Mouse (Mus musculus) MEL (cell line): ENCODE results near the gene Hdgf. TPM values are rescaled to one million over a fixed set of nuclear protein-coding genes. Genes with fewer than 3 reads are reported as not detected.

ENCODE experiments used
- DNase-seq: peaks from one replicate; pipeline ENCODE4 v3.0.0; 2011; ENCODE audit warnings: low read depth, low spot score
- H3K27ac ChIP-seq: 2 replicates; pipeline ENCODE4 v1.5.1; 2012; ENCODE audit warnings: low read depth, mild to moderate bottlenecking, control low read depth, low read length, moderate library complexity; ENCODE audit not compliant: control insufficient read depth
- H3K27me3 ChIP-seq, 2 experiments: fragments of 150-350 bp in 1 of 2; sonication (generic) in 1 of 2; 2 replicates each; pipeline ENCODE4 v1.6.1; 2012; ENCODE audit warnings: low read length in 2 of 2, mild to moderate bottlenecking in 2 of 2, improper control_type of control experiment in 1 of 2, moderate library complexity in 1 of 2; ENCODE audit not compliant: insufficient read depth in 2 of 2, control insufficient read depth in 1 of 2
- H3K36me3 ChIP-seq, 2 experiments: 2 replicates each; pipeline ENCODE4 v1.6.1; 2012 to 2014; ENCODE audit warnings: low read length in 2 of 2, improper control_type of control experiment in 1 of 2, inconsistent platforms in 1 of 2, mild to moderate bottlenecking in 1 of 2; ENCODE audit not compliant: insufficient read depth in 2 of 2, control insufficient read depth in 1 of 2
- H3K4me1 ChIP-seq, 2 experiments: fragments of 150-350 bp in 1 of 2; sonication (generic) in 1 of 2; 2 replicates each; pipeline ENCODE4 v1.6.1; 2012; ENCODE audit warnings: low read length in 2 of 2, improper control_type of control experiment in 1 of 2, mild to moderate bottlenecking in 1 of 2; ENCODE audit not compliant: insufficient read depth in 2 of 2, control insufficient read depth in 1 of 2
- H3K4me3 ChIP-seq, 2 experiments: fragments of 150-350 bp in 1 of 2; sonication (generic) in 1 of 2; 2 replicates each; pipeline ENCODE4 v1.5.1; 2012; ENCODE audit warnings: low read depth in 2 of 2, low read length in 2 of 2, mild to moderate bottlenecking in 2 of 2, moderate library complexity in 2 of 2, control low read depth in 1 of 2, improper control_type of control experiment in 1 of 2; ENCODE audit not compliant: control insufficient read depth in 1 of 2, insufficient read depth in 1 of 2
- H3K79me2 ChIP-seq: 2 replicates; pipeline ENCODE4 v1.6.1; 2012; ENCODE audit warnings: mild to moderate bottlenecking, low read length, moderate library complexity; ENCODE audit not compliant: control insufficient read depth, poor library complexity, insufficient read depth
- H3K9ac ChIP-seq: 2 replicates; pipeline ENCODE4 v1.6.1; 2012; ENCODE audit warnings: low read depth, mild to moderate bottlenecking, control low read depth, low read length, moderate library complexity; ENCODE audit not compliant: control insufficient read depth, poor library complexity, severe bottlenecking
- H3K9me3 ChIP-seq: fragments of 150-350 bp; sonication (generic); replicated peaks from 2 replicates; pipeline ENCODE4 v1.6.1; 2012; ENCODE audit warnings: mild to moderate bottlenecking, low read length, improper control_type of control experiment, moderate library complexity; ENCODE audit not compliant: insufficient read depth
- BHLHE40 ChIP-seq: IDR thresholded peaks from 2 replicates; pipeline ENCODE4 v1.6.1; 2012; ENCODE audit warnings: low read depth, mild to moderate bottlenecking, inconsistent platforms, low read length, improper control_type of control experiment, borderline replicate concordance
- CHD1 ChIP-seq: IDR thresholded peaks from 2 replicates; pipeline ENCODE4 v1.6.1; 2012; ENCODE audit warnings: low read depth, mild to moderate bottlenecking, inconsistent platforms, low read length, improper control_type of control experiment
- ELF1 ChIP-seq: IDR thresholded peaks from 2 replicates; pipeline ENCODE4 v1.6.1; 2014; ENCODE audit warnings: low read depth, mild to moderate bottlenecking, inconsistent platforms, low read length, improper control_type of control experiment, moderate library complexity
- ETS1 ChIP-seq: IDR thresholded peaks from 2 replicates; pipeline ENCODE4 v1.6.1; 2012; ENCODE audit warnings: low read depth, mild to moderate bottlenecking, inconsistent platforms, low read length, improper control_type of control experiment, moderate library complexity
- GABPA ChIP-seq: IDR thresholded peaks from 2 replicates; pipeline ENCODE4 v1.6.1; 2012; ENCODE audit warnings: low read depth, mild to moderate bottlenecking, inconsistent platforms, low read length, improper control_type of control experiment, moderate library complexity
- GATA1 ChIP-seq: IDR thresholded peaks from 2 replicates; pipeline ENCODE4 v1.6.1; 2011; ENCODE audit warnings: low read depth, low read length, improper control_type of control experiment
- HCFC1 ChIP-seq: IDR thresholded peaks from 2 replicates; pipeline ENCODE4 v1.6.1; 2012; ENCODE audit warnings: low read depth, mild to moderate bottlenecking, inconsistent platforms, low read length, improper control_type of control experiment, moderate library complexity
- MAFK ChIP-seq: IDR thresholded peaks from 2 replicates; pipeline ENCODE4 v1.6.1; 2011; ENCODE audit warnings: low read depth, mild to moderate bottlenecking, low read length, improper control_type of control experiment, borderline replicate concordance
- MAX ChIP-seq: IDR thresholded peaks from 2 replicates; pipeline ENCODE4 v1.6.1; 2011; ENCODE audit warnings: low read length, improper control_type of control experiment
- MEF2A ChIP-seq: IDR thresholded peaks from 2 replicates; pipeline ENCODE4 v1.6.1; 2014; ENCODE audit warnings: low read depth, mild to moderate bottlenecking, inconsistent platforms, low read length, improper control_type of control experiment; ENCODE audit not compliant: poor library complexity, insufficient replicate concordance, severe bottlenecking; ENCODE audit errors: extremely low read depth
- MYC ChIP-seq: IDR thresholded peaks from 2 replicates; pipeline ENCODE4 v1.6.1; 2011; ENCODE audit warnings: low read depth, mild to moderate bottlenecking, low read length, improper control_type of control experiment, moderate library complexity
- NELFE ChIP-seq: IDR thresholded peaks from 2 replicates; pipeline ENCODE4 v1.6.1; 2011; ENCODE audit warnings: low read depth, low read length, improper control_type of control experiment
- NRF1 ChIP-seq: IDR thresholded peaks from 2 replicates; pipeline ENCODE4 v1.6.1; 2014; ENCODE audit warnings: low read depth, mild to moderate bottlenecking, inconsistent platforms, low read length, improper control_type of control experiment, moderate library complexity; ENCODE audit not compliant: poor library complexity, insufficient read depth, severe bottlenecking
- POLR2A ChIP-seq, 2 experiments: IDR thresholded peaks; 2 replicates each; pipeline ENCODE4 v1.6.1; 2011 to 2012; ENCODE audit warnings: low read length in 2 of 2, mild to moderate bottlenecking in 2 of 2, control low read depth in 1 of 2, improper control_type of control experiment in 1 of 2, low read depth in 1 of 2, moderate library complexity in 1 of 2; ENCODE audit not compliant: control insufficient read depth in 1 of 2, insufficient read depth in 1 of 2, poor library complexity in 1 of 2
- RAD21 ChIP-seq: IDR thresholded peaks from 2 replicates; pipeline ENCODE4 v1.6.1; 2011; ENCODE audit warnings: mild to moderate bottlenecking, low read depth, low read length, improper control_type of control experiment
- RCOR1 ChIP-seq: IDR thresholded peaks from 2 replicates; pipeline ENCODE4 v1.6.1; 2012; ENCODE audit warnings: low read depth, mild to moderate bottlenecking, inconsistent platforms, low read length, improper control_type of control experiment
- SMC3 ChIP-seq: IDR thresholded peaks from 2 replicates; pipeline ENCODE4 v1.6.1; 2011; ENCODE audit warnings: low read depth, low read length, improper control_type of control experiment
- ZC3H11A ChIP-seq: IDR thresholded peaks from 2 replicates; pipeline ENCODE4 v1.6.1; 2012; ENCODE audit warnings: low read depth, mild to moderate bottlenecking, inconsistent platforms, low read length, improper control_type of control experiment
- ZKSCAN1 ChIP-seq: IDR thresholded peaks from 2 replicates; pipeline ENCODE4 v1.6.1; 2012; ENCODE audit warnings: low read depth, mild to moderate bottlenecking, inconsistent platforms, low read length, improper control_type of control experiment, moderate library complexity
- ZNF384 ChIP-seq: IDR thresholded peaks from 2 replicates; pipeline ENCODE4 v1.6.1; 2012; ENCODE audit warnings: low read depth, mild to moderate bottlenecking, inconsistent platforms, low read length, improper control_type of control experiment
- polyA plus RNA-seq, 2 experiments: library from polyadenylated mRNA; stranded (reverse) in 1 of 2; unstranded in 1 of 2; fragments of >175 nt in 1 of 2; fragments of >200 nt in 1 of 2; gene quantifications; 2 replicates each; pipeline versions ENCODE4 v1.2.1 to v1.2.4; 2012; ENCODE audit warnings: low replicate concordance in 2 of 2, low read depth in 1 of 2; ENCODE audit not compliant: insufficient read length in 2 of 2, insufficient read depth in 1 of 2, missing spikeins in 1 of 2
- total RNA-seq: library from RNA; depleted of rRNA; stranded (reverse); fragments of 300-350 nt; gene quantifications from 2 replicates; pipeline ENCODE4 v1.2.3, GENCODE M21; 2012

The Hdgf gene
- total and polyA plus RNA-seq, 3 experiments: 369 to 1,503 (median 519) TPM

DNA sequence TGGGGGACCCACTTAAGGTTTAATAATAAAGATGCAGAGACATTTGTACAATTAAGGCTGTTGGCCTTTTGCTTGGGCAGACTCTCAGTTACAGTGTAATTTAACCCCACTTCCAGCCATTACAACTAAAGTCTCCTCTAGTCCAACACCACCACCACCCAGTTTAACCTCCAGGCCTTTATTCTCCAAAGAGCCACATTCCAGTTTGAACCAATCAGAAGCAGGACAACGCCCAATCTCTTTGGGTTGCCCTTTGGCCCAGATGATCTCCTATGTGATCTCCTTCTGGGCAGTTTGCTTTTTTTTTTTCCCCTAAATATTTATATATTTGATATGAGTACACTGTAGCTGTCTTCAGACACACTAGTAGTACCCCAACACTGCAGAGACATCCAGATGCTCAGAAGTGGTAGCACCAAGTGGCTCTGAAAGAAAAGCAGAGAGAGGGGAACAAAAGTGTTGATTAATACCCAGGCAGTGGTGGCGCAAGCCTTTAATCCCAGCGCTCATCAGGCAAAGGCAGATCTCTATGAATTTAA lies 12.7 kb upstream of the Hdgf start:
- H3K27ac ChIP-seq: no peak overlapping the region
- H3K4me3 ChIP-seq: no peak overlapping the region
- TF ChIP-seq ELF1 (no peak), MYC (no peak), GABPA (no peak), ZKSCAN1 (no peak), NRF1 (no peak), BHLHE40 (no peak), HCFC1 (no peak), ETS1 (no peak), GATA1 (no peak), RCOR1 (no peak), MEF2A (no peak), RAD21 (no peak), POLR2A (IDR thresholded peaks at IDR 0.05; ENCODE audit: control insufficient read depth in 1 of 2, insufficient read depth in 1 of 2, low read depth in 1 of 2, low read length in 2 of 2, poor library complexity in 1 of 2) (no peak), ZC3H11A (no peak), CHD1 (no peak), NELFE (no peak), SMC3 (no peak), MAFK (no peak), MAX (no peak)
- TF ChIP-seq, all 39 proteins: peak for 0
- Histone ChIP-seq H3K4me1 (peaks cover 0 to 4% of the 10 kb centered on the region in 2 experiments; a peak in 2 of 4 replicates), H3K79me2 (no peaks in the 10 kb centered on the region), H3K36me3 (peaks cover 0 to 2% of the 10 kb centered on the region in 2 experiments; a peak in 1 of 4 replicates), H3K9ac (no peak overlapping the region), H3K9me3 (no peaks in the 10 kb centered on the region), H3K27me3 (no peaks in the 10 kb centered on the region)
- no peak for DNase-seq

DNA sequence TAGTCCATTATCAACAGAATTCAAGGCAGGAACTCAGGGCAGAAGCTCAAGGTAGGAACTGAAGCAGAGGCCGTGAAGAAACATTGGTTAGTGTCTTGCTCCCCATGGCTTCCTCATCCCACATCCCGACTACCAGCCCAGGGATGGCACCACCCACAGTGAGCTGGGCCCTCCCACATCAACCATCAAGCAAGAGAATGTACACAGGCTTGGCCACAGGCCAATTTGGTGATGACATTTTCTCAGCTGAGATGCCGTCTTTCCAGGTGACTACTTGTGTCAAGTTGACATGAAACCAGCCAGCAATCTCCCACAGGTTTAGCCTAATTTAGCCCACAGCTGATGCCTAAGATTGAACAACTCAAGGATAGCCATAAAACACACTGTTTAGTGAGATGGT lies 6.9 kb upstream of the Hdgf start:
- peaks cover 0 to 2% of the 10 kb centered on the region in 2 experiments; a peak in 2 of 4 replicates for H3K36me3 ChIP-seq
- TF ChIP-seq ETS1 (peak; percentile 43; the same call in 1 of the 2 replicates), ZNF384 (no peak)
- no peaks in the 10 kb centered on the region for H3K9me3 ChIP-seq
- no peak overlapping the region for H3K4me3 ChIP-seq
- peaks cover 4% of the 10 kb centered on the region for H3K79me2 ChIP-seq
- H3K27me3 ChIP-seq: no peaks in the 10 kb centered on the region
- H3K9ac ChIP-seq: no peak overlapping the region
- DNase-seq: no peak
- H3K4me1 ChIP-seq: peaks cover 0 to 24% of the 10 kb centered on the region in 2 experiments; a peak in 2 of 4 replicates
- H3K27ac ChIP-seq: peak overlapping the region; percentile 40
